Mouse (Mus musculus) liver, embryonic 14.5 days (tissue): ENCODE data around the gene Lss. TPM values are rescaled to one million over a fixed set of nuclear protein-coding genes. Genes with fewer than 3 reads are reported as not detected.
A peak's percentile ranks its signal among the peaks of the same experiment; 100 is the strongest.

Source experiments
- ATAC-seq: fragments of 200-750 bp; cut with Nextera tagmentation; 2 replicates; pipeline ENCODE4 v1.8.0; 2017; ENCODE audit warnings: moderate number of reproducible peaks, mild to moderate bottlenecking, moderate library complexity; ENCODE audit not compliant: insufficient read depth
- DNase-seq, 3 experiments: peaks; one replicate each; pipeline ENCODE4 v3.0.0-alpha.2; 2012 to 2013; ENCODE audit warnings: low read depth in 3 of 3, low spot score in 3 of 3
- H3K27ac ChIP-seq: fragments of 300-500 bp; sonication (generic); 2 replicates; pipeline ENCODE4 v1.5.1; 2014; ENCODE audit warnings: moderate library complexity, mild to moderate bottlenecking, control low read depth, inconsistent platforms
- H3K27me3 ChIP-seq: fragments of 300-500 bp; sonication (generic); 2 replicates; pipeline ENCODE4 v1.6.1; 2014; ENCODE audit warnings: mild to moderate bottlenecking, low read length, moderate library complexity; ENCODE audit not compliant: control insufficient read depth, insufficient read depth
- H3K36me3 ChIP-seq: fragments of 300-500 bp; sonication (generic); replicated peaks from 2 replicates; pipeline ENCODE4 v1.6.1; 2014; ENCODE audit warnings: low read depth; ENCODE audit not compliant: control insufficient read depth, insufficient read depth
- H3K4me1 ChIP-seq, 2 experiments: fragments of 200-500 bp in 1 of 2; fragments of 300-500 bp in 1 of 2; sonication (generic) in 1 of 2; replicated peaks; 2 replicates each; pipeline ENCODE4 v1.6.1; 2012 to 2014; ENCODE audit warnings: antibody characterized with exemption in 1 of 2, inconsistent platforms in 1 of 2, low read length in 1 of 2; ENCODE audit not compliant: control insufficient read depth in 2 of 2, insufficient read depth in 2 of 2
- H3K4me2 ChIP-seq: fragments of 300-500 bp; sonication (generic); 2 replicates; pipeline ENCODE4 v1.6.1; 2014; ENCODE audit warnings: low read depth, mild to moderate bottlenecking, control low read depth, moderate library complexity
- H3K4me3 ChIP-seq, 2 experiments: fragments of 200-500 bp in 1 of 2; fragments of 300-500 bp in 1 of 2; sonication (generic) in 1 of 2; 2 replicates each; pipeline ENCODE4 v1.5.1; 2012 to 2014; ENCODE audit warnings: low read depth in 2 of 2, low read length in 2 of 2, mild to moderate bottlenecking in 2 of 2, control low read depth in 1 of 2, inconsistent platforms in 1 of 2, moderate library complexity in 1 of 2; ENCODE audit not compliant: insufficient read depth in 1 of 2
- H3K9ac ChIP-seq: fragments of 300-500 bp; sonication (generic); replicated peaks from 2 replicates; pipeline ENCODE4 v1.6.1; 2014; ENCODE audit warnings: mild to moderate bottlenecking, control low read depth, moderate library complexity
- H3K9me3 ChIP-seq: fragments of 300-500 bp; sonication (generic); 2 replicates; pipeline ENCODE4 v1.6.1; 2016; ENCODE audit warnings: low read length, mixed read lengths; ENCODE audit not compliant: control insufficient read depth
- CTCF ChIP-seq: IDR thresholded peaks from 2 replicates; pipeline ENCODE4 v1.5.1; 2016; ENCODE audit warnings: antibody characterized with exemption, low read depth, control low read depth
- EP300 ChIP-seq: IDR thresholded peaks from 2 replicates; pipeline ENCODE4 v1.6.1; 2016; ENCODE audit warnings: antibody characterized with exemption, low read depth
- WGBS: fragments of 180-500 bp; shearing (Covaris S2); extraction: QIAGEN DNeasy Blood & Tissue Kit; methylation state at CpG from one replicate; pipeline ENCODE4 v1.1.7; 2014; ENCODE audit not compliant: insufficient replicate concordance; 5-methylcytosine and 5-hydroxymethylcytosine counted together
- polyA plus RNA-seq, 2 experiments: library from polyadenylated mRNA; depleted of rRNA in 1 of 2; stranded (reverse) in 1 of 2; unstranded in 1 of 2; fragments of >200 nt; fragmentation: Nextera tagmentation in 1 of 2; extraction: Ambion mirVana in 1 of 2; gene quantifications; 2 replicates each; pipeline versions ENCODE4 v1.2.1 to v1.2.3; 2012 to 2014

Gene Lss
- polyA plus RNA-seq, 2 experiments, result 31.7 to 46.6 TPM

DNA sequence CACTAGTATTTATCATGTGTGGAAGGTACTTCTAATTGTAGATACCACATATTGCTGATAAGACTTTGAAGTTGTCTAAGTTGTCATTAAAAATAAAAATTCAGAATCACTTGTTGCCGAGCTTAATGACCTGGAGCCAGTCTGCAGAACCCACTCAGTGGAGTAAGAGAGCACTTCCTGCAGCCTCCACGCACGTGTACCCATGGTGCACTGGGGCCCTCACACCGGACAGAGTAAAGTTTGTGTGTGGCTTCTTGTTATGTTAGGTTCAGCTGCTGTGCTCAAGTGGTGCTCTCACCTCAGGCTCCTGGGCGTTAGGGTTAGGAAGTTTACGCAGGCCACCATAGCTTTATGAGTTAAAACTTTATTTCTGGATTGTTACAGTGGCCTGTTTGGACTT lies 35.9 kb upstream of the Lss start:
- TF ChIP-seq EP300 (no peak), CTCF (no peak)
- Histone ChIP-seq H3K4me1 (peaks cover 0 to 13% of the 10 kb centered on the region in 2 experiments; a peak in 1 of 4 replicates), H3K27me3 (no peaks in the 10 kb centered on the region), H3K9me3 (no peaks in the 10 kb centered on the region), H3K4me3 (no peak overlapping the region), H3K27ac (no peak overlapping the region), H3K9ac (no peak overlapping the region), H3K4me2 (no peak overlapping the region), H3K36me3 (peaks cover 34% of the 10 kb centered on the region)
- ATAC-seq (no peak), DNase-seq (no peak)
- WGBS, result 65% methylated on average over 6 of the region's 6 CpGs

DNA sequence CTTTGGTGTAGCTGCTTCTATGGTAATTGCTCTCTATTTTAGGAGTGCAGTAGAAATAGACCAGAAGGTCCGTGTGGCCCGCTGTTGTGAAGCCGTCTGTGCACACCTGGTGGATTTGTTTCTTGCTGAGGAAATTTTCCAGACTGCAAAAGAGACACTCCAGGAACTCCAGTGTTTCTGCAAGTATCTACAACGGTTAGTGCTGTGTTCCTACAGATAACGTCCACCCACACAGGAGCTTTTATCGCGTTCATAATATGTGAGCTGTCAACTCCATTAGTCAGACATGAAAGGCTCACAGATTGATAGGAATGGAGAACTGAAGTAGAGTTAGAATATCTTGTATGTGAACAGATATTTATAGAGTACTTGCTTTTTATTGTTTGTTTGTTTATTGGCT lies 35.0 kb upstream of the Lss start:
- H3K36me3 ChIP-seq, result peaks cover 42% of the 10 kb centered on the region
- ATAC-seq, result no peak; the same call in 1 of the 2 replicates
- no peaks in the 10 kb centered on the region for H3K27me3 ChIP-seq
- no peak for TF ChIP-seq CTCF
- TF ChIP-seq EP300, result peak; percentile 61
- H3K27ac ChIP-seq, result no peak overlapping the region
- no peaks in the 10 kb centered on the region for H3K9me3 ChIP-seq
- H3K4me2 ChIP-seq, result peak overlapping the region; percentile 13; the same call in 1 of the 2 replicates
- WGBS, result 61% methylated on average over 7 of the region's 7 CpGs
- H3K4me1 ChIP-seq, result peaks cover 0 to 13% of the 10 kb centered on the region in 2 experiments; a peak in 1 of 4 replicates
- no peak overlapping the region for H3K4me3 ChIP-seq
- DNase-seq, result peak in 2 of 3 experiments; percentile 12 to 34
- H3K9ac ChIP-seq, result no peak overlapping the region

DNA sequence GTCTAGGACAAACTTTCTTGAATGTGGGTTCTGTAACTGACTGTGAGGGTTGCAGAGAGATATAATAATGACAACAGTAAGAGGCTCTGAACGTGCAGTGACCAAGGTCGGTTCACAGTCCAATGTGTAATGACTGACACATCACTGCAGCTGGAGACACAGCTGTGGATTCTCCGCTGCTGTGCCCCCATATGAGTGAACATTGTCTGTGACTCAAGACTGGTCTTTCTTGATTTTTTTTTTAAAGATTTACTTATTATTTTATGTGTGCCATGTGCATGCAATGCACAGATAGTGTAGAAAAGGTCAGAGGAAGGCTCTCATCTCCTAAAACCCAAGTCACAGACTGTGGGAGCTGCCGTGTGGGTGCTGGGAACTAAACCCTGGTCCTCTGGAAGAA lies 33.9 kb upstream of the Lss start:
- Histone ChIP-seq H3K9ac (no peak overlapping the region), H3K9me3 (no peaks in the 10 kb centered on the region), H3K27me3 (no peaks in the 10 kb centered on the region), H3K4me3 (no peak overlapping the region), H3K36me3 (peaks cover 47% of the 10 kb centered on the region), H3K4me2 (no peak overlapping the region), H3K4me1 (peaks cover 0 to 13% of the 10 kb centered on the region in 2 experiments; a peak in 1 of 4 replicates), H3K27ac (no peak overlapping the region)
- 85% methylated on average over 4 of the region's 4 CpGs for WGBS
- DNase-seq (no peak), ATAC-seq (no peak)
- no peak for TF ChIP-seq EP300
- no peak for TF ChIP-seq CTCF

DNA sequence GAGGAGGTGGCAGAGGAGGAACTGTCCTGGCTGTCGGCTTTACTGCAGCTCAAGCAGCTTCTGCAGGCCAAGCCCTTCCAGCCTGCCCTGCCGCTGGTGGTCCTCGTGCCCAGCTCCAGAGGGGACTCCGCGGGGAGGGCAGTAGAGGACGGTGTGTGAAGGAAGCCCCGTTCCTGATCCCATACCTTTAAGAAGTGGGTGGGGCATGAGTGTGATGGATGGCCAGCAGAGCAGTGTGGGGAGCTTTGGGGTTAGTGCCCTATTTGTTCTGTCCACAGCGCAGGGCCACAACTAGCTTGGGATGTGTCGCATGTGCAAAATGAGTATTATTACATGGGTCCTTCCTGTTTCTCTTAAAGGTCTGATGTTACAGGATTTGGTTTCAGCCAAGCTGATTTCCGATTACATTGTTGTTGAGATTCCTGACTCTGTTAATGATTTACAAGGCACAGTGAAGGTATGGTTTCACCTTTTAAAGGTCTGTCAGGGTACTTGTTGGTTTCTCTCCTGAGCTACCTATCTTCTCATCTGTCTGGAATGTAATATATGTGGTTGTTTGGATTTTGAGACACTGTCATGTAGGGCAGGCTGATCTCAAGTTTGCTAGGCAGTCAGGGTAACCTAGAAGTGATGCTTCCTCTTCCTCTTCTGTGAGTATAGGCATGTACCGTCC lies 27.0 kb upstream of the Lss start:
- H3K9me3 ChIP-seq, result no peaks in the 10 kb centered on the region
- 74% methylated on average over 11 of the region's 11 CpGs for WGBS
- H3K36me3 ChIP-seq, result peaks cover 47% of the 10 kb centered on the region
- no peak overlapping the region for H3K4me2 ChIP-seq
- no peak overlapping the region for H3K4me3 ChIP-seq
- no peaks in the 10 kb centered on the region for H3K27me3 ChIP-seq
- DNase-seq, result no peak
- H3K27ac ChIP-seq, result no peak overlapping the region
- no peak for TF ChIP-seq CTCF
- no peak for TF ChIP-seq EP300
- no peak overlapping the region for H3K9ac ChIP-seq
- peaks cover 0 to 4% of the 10 kb centered on the region in 2 experiments; a peak in 1 of 4 replicates for H3K4me1 ChIP-seq
- no peak for ATAC-seq

DNA sequence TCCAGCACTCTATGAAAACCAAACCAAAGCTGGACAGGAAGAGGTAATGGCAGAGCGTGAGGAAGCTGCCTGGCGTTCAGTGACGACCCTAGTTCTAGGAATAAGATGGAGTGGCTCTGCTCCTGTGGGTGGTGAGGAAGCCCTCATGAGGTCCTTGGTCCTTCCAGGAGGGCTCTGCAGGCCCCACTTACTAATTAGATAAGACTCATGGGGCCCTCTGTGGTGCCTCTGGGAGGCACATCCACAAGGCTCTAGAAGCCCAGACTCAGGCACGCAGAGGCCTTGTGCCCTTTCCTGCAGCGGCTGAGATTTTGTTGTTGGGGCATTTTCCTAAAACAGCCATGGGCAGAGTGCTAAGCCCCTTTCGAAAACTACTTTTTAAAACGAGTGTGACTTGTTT lies 25.5 kb upstream of the Lss start:
- H3K4me1 ChIP-seq, result peaks cover 0 to 4% of the 10 kb centered on the region in 2 experiments; a peak in 1 of 4 replicates
- H3K36me3 ChIP-seq, result peaks cover 35% of the 10 kb centered on the region
- H3K27ac ChIP-seq, result no peak overlapping the region
- TF ChIP-seq CTCF (no peak), EP300 (no peak)
- H3K4me3 ChIP-seq, result no peak overlapping the region
- DNase-seq (no peak), ATAC-seq (no peak)
- H3K9me3 ChIP-seq, result no peaks in the 10 kb centered on the region
- 65% methylated on average over 7 of the region's 7 CpGs for WGBS
- H3K27me3 ChIP-seq, result no peaks in the 10 kb centered on the region
- H3K4me2 ChIP-seq, result no peak overlapping the region
- H3K9ac ChIP-seq, result no peak overlapping the region
